Mouse (Mus musculus) adipocyte (in vitro differentiated cells): ENCODE data around the gene Mbnl1.
A peak's percentile ranks its signal among the peaks of the same experiment; 100 is the strongest.

Source experiments
- DNase-seq: peaks from one replicate; pipeline ENCODE4 v3.0.0-alpha.2; 2016; ENCODE audit warnings: low spot score

Mbnl1 gene

DNA sequence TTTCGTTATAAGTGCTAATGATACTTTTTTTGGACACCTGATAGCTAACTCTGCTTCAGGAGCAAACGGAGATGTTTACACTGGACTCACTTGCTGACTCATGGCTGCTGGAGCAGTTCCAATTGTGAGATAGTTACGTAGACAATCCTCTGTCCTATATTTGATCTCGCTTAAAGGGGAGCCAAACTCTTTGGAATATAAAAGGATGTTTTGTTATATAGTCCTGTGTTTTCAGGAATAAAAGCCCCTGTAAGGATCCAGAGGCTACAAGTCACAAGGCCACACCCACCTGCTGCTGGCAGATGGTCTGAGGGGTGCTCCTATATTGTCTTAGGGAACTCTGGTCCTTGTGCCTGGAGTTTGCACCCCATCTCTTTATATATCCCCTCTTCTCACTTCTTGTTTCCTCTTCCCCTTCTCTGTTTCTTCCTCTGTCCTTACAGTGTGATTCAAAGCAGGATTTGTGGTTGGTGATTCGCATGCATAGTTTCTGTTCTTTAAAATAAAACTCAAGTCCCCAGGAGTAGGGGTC is 97.9 kb downstream of the Mbnl1 start:
- peak; percentile 86 for DNase-seq

DNA sequence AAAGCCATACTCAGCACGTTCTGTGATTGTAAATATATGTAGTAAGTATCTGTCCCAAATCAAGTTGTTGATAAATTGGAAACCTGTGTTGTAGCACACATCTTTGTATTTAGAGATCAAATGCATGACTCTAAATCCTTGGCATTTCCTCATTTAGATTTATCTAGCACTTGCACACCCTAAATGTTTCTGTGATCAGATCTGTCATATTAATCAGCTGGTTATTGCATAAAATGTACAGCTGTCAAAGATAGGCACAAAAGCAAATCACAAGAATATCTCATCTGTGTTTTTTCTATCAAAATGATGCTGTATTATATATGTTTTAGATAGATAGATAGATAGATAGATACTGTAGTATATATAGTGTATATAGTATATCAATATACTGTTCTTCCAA is 98.9 kb downstream of the Mbnl1 start:
- no peak for DNase-seq

DNA sequence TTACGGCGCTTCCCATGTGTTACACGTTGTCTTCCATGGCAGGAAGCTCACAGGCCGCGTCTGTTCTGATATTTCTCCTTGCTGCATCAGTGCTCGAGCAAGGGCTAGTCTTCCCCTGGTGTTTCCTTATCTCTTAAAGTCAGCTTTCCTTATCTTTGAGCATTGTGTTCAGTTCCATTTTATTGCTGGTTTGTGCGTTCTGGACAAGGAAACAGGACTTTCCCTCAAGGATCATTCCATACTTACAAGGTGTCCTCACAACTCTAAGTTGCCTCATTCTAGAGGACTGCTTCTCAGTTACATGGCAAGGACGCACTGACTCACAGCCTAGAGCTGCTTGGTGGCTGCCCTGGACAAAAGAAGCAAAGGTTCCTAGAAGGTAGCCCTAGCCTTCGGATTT is 101.6 kb downstream of the Mbnl1 start:
- no peak for DNase-seq

DNA sequence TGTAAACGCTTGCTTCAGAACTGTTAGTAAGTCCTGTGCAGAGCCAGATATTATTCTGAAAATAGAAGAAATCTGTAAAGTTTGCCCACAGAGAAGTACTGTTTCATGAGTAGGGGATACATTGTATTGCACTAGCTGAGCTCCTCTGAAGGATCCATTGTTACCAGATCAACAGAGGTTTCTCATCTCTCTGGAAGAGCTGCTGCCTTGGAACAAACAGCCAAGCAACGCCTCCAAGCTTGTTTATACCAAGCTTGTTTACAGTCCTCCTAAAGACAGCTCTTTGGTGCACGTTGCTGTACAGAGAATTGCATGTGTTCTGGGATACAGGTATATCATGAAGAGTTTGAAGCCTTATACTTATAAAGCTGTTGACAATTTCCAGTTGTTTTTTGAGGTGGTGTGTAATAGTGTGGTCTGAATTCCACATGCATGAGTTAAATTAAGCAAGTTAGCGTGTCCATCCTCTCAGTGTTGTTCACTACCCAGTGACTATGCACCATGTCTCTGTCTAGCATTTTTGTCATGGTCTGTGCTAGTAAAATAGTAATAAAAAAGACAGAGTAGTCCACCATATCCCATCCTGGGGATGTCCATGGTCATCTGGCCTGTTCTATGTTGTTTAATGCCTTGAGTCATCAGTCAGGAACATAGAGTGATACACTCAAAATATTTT is 102.4 kb downstream of the Mbnl1 start:
- DNase-seq, result no peak

DNA sequence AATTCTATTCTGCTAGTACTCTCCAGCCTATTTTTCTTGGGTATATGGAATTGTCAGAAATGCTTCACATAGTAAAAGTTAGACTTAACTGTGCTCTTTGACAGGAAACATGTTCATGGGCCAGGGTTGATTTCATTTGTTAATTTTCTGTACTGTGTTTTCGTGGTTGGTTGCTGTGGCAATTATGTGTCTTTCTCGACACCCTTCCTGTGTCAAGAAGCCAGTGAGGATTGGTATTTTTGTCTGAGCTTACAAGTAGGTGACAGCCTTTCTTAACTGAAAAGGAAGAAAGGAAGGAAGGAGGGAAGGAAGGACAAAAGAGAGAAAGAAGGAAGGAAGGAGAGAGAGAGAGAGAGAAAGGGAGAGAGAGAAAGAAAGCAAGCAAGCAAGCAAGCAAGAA is 103.3 kb downstream of the Mbnl1 start:
- no peak for DNase-seq

DNA sequence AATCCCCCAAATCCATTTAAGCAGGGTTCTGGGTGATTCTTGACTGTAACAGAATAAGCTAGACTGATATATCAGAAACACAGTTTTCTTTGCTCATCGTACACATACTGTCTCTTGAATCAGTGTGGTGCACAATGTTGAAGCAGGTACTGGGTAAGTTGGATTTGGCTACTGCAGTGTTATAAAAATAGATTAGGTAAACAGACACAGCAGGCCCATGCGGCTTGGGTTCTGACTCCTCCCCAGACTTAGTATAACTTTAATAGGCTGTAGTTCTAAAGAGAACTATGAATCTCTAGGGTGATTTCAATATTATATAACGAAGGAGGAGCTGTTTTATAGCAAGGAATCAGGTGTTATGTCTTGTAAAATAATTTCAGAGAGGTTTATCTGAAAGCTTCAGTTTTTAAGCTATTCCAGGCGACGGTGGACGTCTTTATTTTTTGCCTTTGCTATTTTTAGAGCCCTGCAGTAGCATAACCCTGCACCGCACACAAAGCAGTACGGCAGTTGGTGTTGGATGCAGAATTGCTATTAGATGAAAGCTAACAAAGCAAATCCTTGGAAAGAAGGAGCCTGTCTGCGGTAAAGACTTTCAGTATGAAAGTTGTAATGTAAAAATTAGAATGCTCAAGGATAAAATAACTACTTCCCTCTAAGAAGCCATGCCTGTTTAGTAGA is 103.9 kb downstream of the Mbnl1 start:
- DNase-seq, result no peak

DNA sequence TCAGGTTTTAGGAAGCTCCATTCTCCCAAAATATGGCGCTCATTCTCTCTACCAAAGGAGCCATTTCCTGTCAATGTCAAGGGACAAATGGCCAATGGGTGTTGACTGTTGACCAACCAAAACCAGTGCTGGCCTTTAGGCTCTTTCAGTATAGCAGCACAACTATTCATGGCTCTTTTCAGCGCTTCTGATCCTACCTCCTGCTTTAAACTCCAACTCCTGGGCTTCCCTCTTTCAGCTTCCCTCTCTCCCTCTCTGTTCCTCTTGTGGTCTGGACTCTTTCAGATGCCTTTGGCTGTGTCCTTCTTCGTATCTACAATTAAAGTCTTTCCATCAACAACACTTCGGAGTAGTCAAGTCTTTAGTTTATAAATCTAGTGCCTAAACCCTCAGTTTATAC is 107.2 kb downstream of the Mbnl1 start:
- DNase-seq, result no peak

DNA sequence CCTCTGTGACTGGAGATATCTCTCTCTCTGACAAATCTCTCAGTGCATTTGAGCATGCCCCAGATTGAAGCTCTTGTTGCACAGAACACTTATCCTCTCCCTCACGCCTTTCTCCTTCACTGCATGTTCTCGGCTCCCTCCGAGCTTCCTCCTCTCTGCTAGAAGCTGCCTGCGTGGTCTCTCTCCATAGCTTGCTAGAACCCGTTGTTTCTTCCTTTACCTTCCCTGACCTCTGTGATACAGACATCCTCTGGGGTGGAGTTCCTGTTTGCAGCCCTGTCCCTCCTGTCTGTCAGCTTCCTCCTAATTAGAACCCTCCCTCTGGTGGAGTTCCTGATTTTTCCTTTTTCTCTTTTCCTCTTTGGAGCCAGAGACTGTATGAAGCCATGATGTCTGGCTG is 108.1 kb downstream of the Mbnl1 start:
- DNase-seq, result no peak

DNA sequence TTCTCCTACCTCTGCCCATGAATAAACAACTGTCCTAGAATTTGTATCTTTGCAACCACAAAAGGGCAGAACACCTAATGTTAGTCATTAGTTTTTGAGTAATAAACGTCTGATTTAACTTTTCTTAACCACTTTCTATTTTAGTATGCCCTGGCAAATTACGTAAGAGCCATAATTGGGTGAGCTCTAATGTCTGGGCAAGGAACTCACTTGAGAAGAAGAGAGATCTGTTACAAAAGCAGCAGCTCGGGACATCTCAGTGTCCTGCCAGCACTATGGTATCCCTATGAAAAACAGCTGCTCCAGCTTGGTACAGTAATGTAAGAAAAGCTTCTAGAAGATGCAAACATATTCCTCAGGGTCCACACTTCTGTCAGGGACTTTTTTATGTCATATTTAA is 109.5 kb downstream of the Mbnl1 start:
- DNase-seq, result peak; percentile 67

DNA sequence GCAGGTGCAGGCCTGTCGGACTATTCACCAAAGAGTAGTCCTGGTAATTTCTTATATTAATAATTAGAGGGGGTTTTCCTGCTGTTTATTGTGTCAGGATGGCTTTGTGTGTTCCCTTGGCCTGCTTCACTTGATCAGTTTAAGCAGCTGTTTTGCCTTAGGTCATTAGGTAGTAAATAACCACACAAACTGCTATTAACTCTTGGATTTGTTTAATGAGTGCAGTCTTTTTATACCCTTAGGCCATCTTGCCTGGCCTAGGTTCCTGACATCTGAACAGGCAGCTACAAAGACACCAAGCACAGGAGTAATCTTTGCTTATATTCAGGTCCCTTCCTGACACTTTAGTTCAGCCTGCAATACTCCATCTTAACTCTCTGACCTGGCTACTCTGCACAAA is 110.0 kb downstream of the Mbnl1 start:
- DNase-seq, result no peak

DNA sequence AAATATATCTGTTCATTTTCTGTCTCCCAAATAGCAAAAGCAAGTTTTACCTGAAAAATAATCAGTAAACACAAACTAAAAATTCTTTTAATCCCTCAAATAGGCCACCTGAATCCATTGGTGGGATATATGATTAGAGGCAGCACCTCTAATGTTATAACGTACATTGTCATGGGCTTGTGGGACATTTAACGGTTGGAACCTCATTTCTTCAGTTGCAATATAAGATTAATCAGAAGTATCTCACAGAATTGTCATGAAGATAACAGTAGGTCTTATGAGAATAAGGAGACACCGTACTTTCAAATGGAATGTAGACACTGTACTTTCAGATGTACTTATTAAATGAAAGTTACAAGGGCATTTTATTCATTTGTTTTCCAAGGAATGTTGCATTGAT is 112.1 kb downstream of the Mbnl1 start:
- DNase-seq, result no peak

DNA sequence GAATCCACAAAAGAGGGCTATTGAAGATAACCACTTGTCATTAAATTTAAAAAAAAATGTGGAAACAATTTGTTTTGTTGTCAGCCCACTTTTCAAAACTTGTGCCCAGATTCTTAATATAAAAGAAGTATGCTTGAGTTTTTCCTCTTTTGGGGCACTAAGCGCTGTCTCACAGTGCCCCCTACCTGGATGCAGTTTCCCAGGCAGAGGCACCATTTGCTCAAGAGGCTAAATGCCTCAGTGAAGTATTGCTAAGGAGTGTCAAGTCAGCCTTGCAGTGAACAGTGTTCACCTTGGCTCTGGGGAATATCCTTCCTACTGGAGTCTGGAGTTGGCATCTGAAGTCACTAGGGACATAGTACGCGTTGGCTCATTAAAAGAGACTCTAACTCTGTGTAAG is 113.4 kb downstream of the Mbnl1 start:
- no peak for DNase-seq

DNA sequence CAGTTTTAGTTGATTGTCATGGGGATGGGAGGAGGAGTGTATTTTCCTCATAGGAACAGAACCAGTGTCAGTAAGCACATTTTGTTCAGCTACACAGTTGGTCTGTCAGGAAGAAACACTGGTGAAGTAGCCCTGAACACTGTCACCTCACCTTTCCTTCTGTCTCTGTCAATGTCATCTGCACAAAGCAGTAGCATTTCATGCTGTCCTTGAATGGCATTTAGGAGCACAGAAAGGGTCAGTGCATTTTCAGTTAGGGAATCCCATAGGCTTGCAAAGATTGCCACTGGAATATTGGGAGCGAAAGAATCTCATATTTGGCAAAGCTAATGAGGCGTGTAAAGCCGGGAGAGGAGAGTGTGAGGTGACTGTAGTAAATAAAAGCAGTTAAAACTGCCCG is 114.5 kb downstream of the Mbnl1 start:
- DNase-seq, result no peak

DNA sequence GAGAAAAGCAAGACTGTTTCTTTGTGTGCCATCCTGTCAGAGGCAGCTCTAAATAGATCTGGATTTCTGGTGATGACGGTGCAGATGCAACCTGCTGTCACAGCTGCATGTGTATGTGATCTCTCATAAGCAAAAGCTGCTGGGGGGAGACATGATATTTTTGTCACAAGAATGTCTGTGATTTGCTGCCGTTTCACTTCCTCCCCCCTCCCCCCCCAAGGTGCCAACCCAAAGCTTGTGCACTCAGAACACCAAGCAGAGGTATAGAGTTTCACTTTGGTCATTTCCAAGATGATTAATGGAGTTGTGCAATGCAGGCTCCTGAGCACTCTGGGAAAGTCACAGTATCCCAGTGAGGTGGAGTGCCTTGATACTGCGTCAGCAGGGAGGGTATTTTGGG is 116.7 kb downstream of the Mbnl1 start:
- DNase-seq, result no peak

DNA sequence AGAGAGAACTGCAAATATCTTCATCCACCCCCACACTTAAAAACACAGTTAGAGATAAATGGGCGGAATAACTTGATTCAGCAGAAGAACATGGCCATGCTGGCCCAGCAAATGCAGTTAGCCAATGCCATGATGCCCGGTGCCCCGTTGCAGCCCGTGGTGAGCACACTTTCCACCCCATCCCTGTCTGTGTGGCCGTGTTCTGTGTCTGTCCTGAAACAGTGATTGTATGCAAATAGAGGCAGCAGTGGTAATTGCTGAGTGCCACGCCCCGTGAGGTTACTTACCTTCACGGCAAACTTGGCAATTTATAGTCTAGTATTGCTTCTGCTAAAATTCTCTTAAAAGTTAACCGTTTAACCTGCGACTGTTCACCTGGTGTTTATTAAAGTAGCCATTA is 123.0 kb downstream of the Mbnl1 start:
- DNase-seq, result no peak

DNA sequence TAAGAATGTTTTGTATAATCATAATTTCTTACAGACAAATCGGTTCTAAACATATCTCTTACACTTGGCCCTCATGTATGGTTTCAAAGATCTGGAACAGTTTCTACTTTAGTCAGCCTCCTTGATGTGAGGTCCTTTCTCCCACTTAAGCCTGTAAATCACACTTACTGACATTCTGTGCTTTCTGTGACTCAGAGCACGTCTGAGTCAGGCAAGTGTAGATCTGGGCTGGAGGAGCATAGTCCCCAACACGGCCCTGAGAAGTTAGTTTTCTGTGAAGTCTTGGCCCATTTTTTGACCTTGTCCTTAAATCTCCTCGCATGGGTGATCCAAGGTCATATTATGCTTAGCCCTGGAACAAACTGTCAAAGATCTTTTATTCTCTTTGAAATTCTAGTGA is 124.4 kb downstream of the Mbnl1 start:
- peak; percentile 51 for DNase-seq

DNA sequence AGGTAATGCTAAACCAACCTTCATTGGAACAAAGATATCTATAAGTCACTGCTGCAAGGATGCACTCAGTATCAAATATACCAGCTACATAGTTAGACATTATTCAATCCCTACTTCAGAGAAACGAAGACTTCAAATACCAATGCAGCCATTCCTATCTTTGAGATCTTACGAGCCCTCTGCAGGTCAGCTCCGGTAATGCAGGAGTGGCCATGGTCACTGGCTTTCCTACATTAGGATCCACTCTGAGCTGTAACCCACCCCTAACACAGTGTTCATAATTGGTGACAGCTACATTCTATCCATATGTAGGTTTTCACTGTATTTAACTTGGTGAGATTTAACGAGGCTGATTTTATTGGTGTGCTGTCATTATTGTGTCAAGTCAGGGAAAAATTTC is 129.1 kb downstream of the Mbnl1 start:
- peak; percentile 78 for DNase-seq

DNA sequence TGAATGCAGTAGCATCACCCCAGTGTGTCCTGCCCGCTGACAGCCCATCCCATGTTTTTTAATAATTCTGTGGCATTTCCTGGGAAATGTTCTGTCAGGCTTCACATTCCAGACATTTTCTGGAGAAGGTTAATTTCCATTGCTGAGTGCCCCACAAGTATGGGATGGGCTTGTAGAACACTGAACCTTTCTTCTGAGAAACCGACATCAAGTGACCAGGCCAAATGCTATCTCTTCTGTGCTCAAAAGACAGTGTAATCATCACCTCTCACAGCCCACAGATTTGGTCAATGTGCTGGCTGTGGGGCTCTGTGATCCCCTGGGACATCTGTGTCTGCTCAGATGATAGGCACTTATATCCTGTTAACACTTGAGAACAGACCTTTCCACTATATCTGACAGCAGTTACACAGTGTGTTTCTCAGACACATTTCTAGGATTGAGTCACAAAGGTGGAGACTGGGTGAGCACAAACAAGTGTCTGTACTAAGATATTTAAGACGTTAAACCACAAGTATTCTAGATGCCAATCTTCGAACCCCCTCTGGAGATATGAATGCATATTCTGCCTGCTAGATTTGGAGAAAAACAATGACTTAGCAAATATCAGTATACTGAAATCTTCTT is 130.4 kb downstream of the Mbnl1 start:
- DNase-seq, result peak; percentile 24

DNA sequence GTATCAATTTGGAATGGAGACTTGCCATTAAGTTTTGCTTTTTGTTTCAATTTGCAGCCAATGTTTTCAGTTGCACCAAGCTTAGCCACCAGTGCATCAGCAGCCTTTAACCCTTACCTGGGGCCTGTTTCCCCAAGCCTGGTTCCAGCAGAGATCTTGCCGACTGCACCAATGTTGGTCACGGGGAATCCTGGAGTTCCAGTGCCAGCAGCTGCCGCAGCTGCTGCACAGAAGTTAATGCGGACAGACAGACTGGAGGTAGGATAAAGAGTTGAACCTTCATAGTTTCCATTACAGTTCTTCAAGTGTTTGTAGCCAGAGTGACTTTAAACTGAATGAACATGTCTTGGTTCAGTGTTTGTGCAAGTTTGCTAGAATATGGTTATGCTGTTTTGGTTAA is 131.0 kb downstream of the Mbnl1 start:
- DNase-seq, result no peak

DNA sequence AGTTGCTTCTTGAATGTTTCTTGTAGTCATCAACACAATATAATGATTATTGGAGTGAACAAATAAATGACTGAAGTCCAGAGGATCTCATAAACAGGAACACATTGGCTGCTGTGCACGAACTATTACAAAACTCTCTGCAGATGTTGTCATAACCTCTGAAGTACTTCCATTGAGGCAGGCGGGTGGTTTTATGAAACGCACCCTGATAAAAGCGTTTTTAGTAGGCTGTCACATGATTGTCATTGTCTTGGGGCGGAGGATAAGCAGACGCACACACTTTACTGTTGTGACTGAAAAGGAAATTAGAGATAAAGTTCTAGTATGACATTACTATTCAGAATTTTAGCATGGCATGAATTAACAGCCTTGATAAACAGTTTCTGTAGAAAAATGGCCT is 131.6 kb downstream of the Mbnl1 start:
- no peak for DNase-seq

DNA sequence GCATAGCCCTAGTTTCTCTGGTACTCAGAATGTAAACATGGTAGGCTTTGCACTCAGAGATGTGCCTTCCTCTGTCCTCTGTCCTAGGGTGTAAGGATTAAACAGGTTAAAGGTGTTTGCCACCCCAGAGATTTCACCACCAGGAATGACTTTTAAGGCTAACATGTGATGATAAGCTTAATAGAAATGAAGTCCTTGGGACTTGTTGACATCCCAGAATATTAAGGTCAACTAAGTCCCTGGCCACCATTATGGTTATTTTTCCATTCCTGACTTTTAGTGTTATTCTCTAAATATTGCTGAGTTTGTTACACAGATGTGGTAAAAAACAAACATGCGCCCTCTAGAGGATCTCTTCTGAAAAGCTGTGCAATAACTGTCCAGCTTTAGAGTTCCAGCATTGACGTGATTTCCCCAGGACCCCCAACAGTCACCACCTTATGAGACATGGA is 136.3 kb downstream of the Mbnl1 start:
- peak; percentile 62 for DNase-seq

DNA sequence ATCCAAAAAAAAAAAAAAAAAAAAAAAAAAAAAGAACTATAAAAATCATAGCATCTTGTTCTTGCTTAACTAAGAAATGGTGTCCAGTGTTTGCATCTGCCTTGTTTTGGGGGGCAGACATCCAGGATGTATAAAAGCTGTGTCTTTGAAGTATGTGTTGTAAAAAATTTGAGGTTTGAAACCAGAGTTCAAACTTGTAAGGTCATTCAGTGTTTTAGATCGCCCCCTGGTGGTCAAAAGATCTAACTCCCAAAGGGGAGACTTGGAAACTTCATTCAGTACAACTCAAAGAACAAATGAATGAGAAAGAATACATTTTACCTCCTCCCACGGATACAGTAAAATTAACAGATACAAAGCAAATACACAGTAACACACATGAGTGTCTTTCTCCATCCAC is 139.2 kb downstream of the Mbnl1 start:
- peak; percentile 83 for DNase-seq

DNA sequence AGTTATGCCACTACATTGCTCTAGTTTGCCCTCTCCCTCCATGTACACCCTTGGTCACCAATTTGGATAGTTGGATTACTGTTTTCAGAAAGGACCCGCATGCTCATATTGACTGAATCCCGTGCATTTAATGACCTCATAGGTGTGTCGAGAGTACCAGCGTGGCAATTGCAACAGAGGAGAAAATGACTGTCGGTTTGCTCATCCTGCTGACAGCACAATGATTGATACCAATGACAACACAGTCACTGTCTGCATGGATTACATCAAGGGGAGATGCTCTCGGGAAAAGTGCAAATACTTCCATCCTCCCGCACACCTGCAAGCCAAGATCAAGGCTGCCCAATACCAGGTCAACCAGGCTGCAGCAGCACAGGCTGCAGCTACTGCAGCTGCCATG is 140.5 kb downstream of the Mbnl1 start:
- DNase-seq, result no peak
